Mouse (Mus musculus): ENCODE data around the gene Sfxn3. TPM values are rescaled to one million over a fixed set of nuclear protein-coding genes. Genes with fewer than 3 reads are reported as not detected.

Gene Sfxn3
- 1.5 and 2.9 TPM in 2 replicates for polyA plus RNA-seq (2012; ENCODE audit: low replicate concordance)

DNA sequence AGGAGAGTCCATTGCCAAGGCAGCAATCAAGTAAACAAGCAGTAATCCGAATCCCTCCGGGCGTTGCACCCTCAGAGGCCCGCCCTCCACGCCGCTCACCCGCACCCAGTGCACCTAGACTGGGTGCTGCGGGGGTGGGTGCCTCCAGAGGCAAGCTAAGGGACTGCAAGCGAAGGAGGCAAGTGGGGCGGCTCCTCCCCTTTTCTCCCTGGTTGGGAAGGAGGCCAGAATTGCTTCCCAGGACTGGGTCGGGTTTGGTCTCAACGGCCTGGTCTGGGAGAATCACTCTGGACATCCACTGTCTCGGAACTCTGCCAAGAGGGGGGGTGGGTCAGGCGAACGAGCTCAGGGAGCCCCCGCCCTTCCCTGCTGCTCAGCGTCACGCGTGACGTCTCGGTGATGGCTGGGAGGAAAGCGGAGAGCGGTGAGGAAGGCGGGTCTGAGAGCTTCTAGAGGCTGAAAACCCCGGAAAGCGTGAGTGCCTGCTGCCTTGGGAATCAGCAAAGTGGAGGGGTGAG is at the start of gene Sfxn3:
Gene Sfxn3 (plus strand): TSS at position 87 of the 518 bp plus-strand sequence.

GRCm38 (mm10) chr19:45005444-45005843 is 41.9 kb upstream of the Sfxn3 start, which contains the start of gene Twnk:
TSS of gene Twnk (plus strand) at chr19:45005663.

DNA sequence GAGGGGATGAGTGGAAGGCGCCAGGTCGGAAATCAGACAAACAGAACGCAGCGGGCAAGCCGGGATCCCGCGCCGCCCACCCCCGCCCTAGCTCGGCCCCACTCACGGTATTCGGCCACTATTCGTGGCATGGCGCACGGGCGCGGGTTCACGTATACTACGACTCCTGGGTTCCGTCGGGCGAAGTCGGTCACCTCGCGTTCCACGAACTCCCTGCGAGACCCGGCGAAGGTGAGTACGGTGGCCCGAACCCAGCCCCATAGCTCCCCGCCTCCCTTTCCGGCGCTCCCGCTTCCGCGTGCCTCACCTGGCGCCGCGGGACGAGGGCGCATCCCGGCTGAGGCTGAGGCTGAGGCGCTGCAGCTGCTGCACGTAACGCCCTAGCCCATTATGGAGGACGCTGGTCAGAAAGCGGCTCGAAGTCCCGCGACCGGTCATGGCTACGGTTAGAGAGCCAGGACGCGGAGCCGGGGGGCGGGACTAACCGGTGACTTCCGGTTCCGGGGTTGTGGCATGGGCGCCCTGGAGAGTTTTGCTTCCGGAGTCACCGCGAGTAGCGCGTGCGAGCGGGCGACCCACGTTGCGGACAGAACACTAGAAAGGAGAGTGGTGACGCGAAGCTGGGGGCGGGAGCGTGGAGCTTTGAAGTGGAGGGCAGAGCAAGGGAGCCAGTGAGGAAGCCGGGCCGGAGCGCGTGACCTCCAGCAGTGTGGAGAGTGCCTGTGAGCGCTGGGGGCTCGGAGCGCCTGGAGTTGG is 41.2 kb upstream of the Sfxn3 start, which contains the start of gene Mrpl43:
Gene Mrpl43 (minus strand): TSS at position 486 of the 756 bp plus-strand sequence.

GRCm38 (mm10) chr19:45014335-45014971 is 32.9 kb upstream of the Sfxn3 start, which contains the start of gene Lzts2:
TSS of gene Lzts2 (plus strand) at chr19:45014414.

GRCm38 (mm10) chr19:45045651-45046050 is 1.7 kb upstream of the Sfxn3 start, which contains the start of gene Pdzd7:
TSS of gene Pdzd7 (minus strand) at chr19:45045717.

DNA sequence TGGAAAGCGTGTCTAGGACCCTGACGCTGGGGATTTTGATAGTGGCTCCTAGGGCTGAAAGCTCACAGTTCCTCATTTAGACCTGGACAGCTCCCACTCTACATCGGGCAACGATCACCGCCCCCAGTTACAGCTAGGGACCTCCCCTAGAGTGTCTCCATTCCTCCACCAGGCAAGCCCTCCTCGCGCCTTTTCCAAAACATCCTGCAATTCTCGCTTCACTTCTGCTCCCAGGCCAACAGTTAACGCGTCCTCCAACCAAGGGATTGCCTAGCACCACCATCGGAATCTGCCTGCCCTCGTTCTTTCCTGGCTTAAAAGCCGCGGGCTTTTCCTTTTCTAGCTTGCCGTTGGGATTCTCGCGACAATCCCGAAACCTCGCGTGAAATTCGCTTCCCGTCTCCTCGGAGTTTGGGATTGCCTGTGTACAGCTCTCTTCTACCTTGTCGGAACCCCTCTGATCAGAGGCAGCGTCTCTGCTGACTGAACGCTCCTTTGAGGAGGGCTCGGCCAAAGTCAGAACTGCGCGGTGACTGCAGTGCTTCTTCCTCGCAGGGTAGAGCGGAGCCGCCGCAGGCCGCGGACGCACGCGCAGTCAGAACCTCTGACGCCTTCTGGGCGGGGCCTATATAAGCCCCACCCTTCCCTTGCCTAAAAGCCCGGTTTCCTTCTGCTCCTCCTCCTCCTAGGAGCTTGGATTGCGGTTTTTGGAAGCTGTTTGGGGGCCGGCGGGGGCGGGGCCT is 27.4 kb downstream of the Sfxn3 start, which contains the start of gene Kazald1:
Gene Kazald1 (plus strand): TSS at position 662 of the 743 bp plus-strand sequence.

Other genes starting within 250 kb of the Sfxn3 start
- gene Slf2, start 116.4 kb upstream of the Sfxn3 start, polyA plus RNA-seq (2012; ENCODE audit: low replicate concordance): 40.5 and 52.5 TPM in 2 replicates
- 0.09 and 0.15 TPM in 2 replicates for gene Sema4g, start 58.4 kb upstream of the Sfxn3 start, polyA plus RNA-seq (2012; ENCODE audit: low replicate concordance)
- 7.4 and 9.3 TPM in 2 replicates for gene Twnk, start 41.8 kb upstream of the Sfxn3 start, polyA plus RNA-seq (2012; ENCODE audit: low replicate concordance)
- gene Mrpl43, start 41.1 kb upstream of the Sfxn3 start, polyA plus RNA-seq (2012; ENCODE audit: low replicate concordance): 57.7 and 59.5 TPM in 2 replicates
- 19.5 and 26.3 TPM in 2 replicates for gene Lzts2, start 33.1 kb upstream of the Sfxn3 start, polyA plus RNA-seq (2012; ENCODE audit: low replicate concordance)
- gene Pdzd7, start 1.8 kb upstream of the Sfxn3 start, polyA plus RNA-seq (2012; ENCODE audit: low replicate concordance): 0.15 TPM in 1 of 2 replicates, not detected in the other
- gene Kazald1, start 27.7 kb downstream of the Sfxn3 start, polyA plus RNA-seq (2012; ENCODE audit: low replicate concordance): 0.38 and 0.93 TPM in 2 replicates
- 1.9 and 4.5 TPM in 2 replicates for gene Tlx1, start 103.2 kb downstream of the Sfxn3 start, polyA plus RNA-seq (2012; ENCODE audit: low replicate concordance)
- gene Lbx1, start 188.3 kb downstream of the Sfxn3 start, polyA plus RNA-seq (2012; ENCODE audit: low replicate concordance): 0.07 TPM in 1 of 2 replicates, not detected in the other